Mouse (Mus musculus): ENCODE measurements around the gene Mark2. TPM values are rescaled to one million over a fixed set of nuclear protein-coding genes. Genes with fewer than 3 reads are reported as not detected.

Gene Mark2
- total RNA-seq, 2 experiments from 2014 or later: 38.4 to 54.1 TPM

- ATAC-seq (replicated peaks; ENCODE audit: low FRiP score, poor library complexity, severe bottlenecking): no peak
Measured at GRCm38 (mm10) chr19:7236011-7236410, 105.6 kb downstream of the Mark2 start.

- no peak for ATAC-seq (replicated peaks; ENCODE audit: low FRiP score, poor library complexity, severe bottlenecking)
Measured at GRCm38 (mm10) chr19:7235461-7235860, 106.2 kb downstream of the Mark2 start.

GRCm38 (mm10) chr19:7234537-7235221, 107.0 kb downstream of the Mark2 start:
- ATAC-seq (replicated peaks; ENCODE audit: low FRiP score, poor library complexity, severe bottlenecking): peak; percentile 73

- no peak for ATAC-seq (replicated peaks; ENCODE audit: low FRiP score, poor library complexity, severe bottlenecking)
Measured at GRCm38 (mm10) chr19:7226511-7226914, 115.1 kb downstream of the Mark2 start.

Other genes with a start within 250 kb of the Mark2 start
- gene Flrt1, start 236.1 kb downstream of the Mark2 start, total RNA-seq (2015; ENCODE audit: low replicate concordance): not detected in 2 replicates
- gene Flrt1, start 236.1 kb downstream of the Mark2 start, total RNA-seq (2017; ENCODE audit: low replicate concordance): not detected in 2 replicates
- 17.3 and 25.6 TPM in 2 replicates for gene Otub1, start 135.5 kb downstream of the Mark2 start, total RNA-seq (2015; ENCODE audit: low replicate concordance)
- 8.2 and 10.0 TPM in 2 replicates for gene Otub1, start 135.5 kb downstream of the Mark2 start, total RNA-seq (2017; ENCODE audit: low replicate concordance)
- gene Cox8a, start 124.2 kb downstream of the Mark2 start, total RNA-seq (2015; ENCODE audit: low replicate concordance): 226 and 267 TPM in 2 replicates
- 106 and 241 TPM in 2 replicates for gene Cox8a, start 124.2 kb downstream of the Mark2 start, total RNA-seq (2017; ENCODE audit: low replicate concordance)
- gene Naa40, start 100.7 kb downstream of the Mark2 start, total RNA-seq (2015; ENCODE audit: low replicate concordance): 35.6 and 47.2 TPM in 2 replicates
- gene Naa40, start 100.7 kb downstream of the Mark2 start, total RNA-seq (2017; ENCODE audit: low replicate concordance): 44.8 and 57.3 TPM in 2 replicates
- gene Rcor2, start 74.5 kb downstream of the Mark2 start, total RNA-seq (2015; ENCODE audit: low replicate concordance): 2.2 TPM in 1 of 2 replicates, not detected in the other
- gene Rcor2, start 74.5 kb downstream of the Mark2 start, total RNA-seq (2017; ENCODE audit: low replicate concordance): 0.53 TPM in 1 of 2 replicates, not detected in the other
- gene Spindoc, start 41.1 kb upstream of the Mark2 start, total RNA-seq (2015; ENCODE audit: low replicate concordance): 4.2 TPM in 1 of 2 replicates, not detected in the other
- gene Spindoc, start 41.1 kb upstream of the Mark2 start, total RNA-seq (2017; ENCODE audit: low replicate concordance): 0.15 and 2.2 TPM in 2 replicates
- gene 2700081O15Rik, start 75.8 kb upstream of the Mark2 start, total RNA-seq (2015; ENCODE audit: low replicate concordance): 1.1 TPM in 1 of 2 replicates, not detected in the other
- 0.39 TPM in 1 of 2 replicates, not detected in the other for gene 2700081O15Rik, start 75.8 kb upstream of the Mark2 start, total RNA-seq (2017; ENCODE audit: low replicate concordance)
- 110 and 116 TPM in 2 replicates for gene Rtn3, start 141.4 kb upstream of the Mark2 start, total RNA-seq (2015; ENCODE audit: low replicate concordance)
- gene Rtn3, start 141.4 kb upstream of the Mark2 start, total RNA-seq (2017; ENCODE audit: low replicate concordance): 55.3 and 60.5 TPM in 2 replicates
- 36.8 and 46.9 TPM in 2 replicates for gene Atl3, start 152.2 kb upstream of the Mark2 start, total RNA-seq (2015; ENCODE audit: low replicate concordance)
- gene Atl3, start 152.2 kb upstream of the Mark2 start, total RNA-seq (2017; ENCODE audit: low replicate concordance): 49.4 and 53.0 TPM in 2 replicates
- 46.5 and 56.6 TPM in 2 replicates for gene Pla2g16, start 215.6 kb upstream of the Mark2 start, total RNA-seq (2015; ENCODE audit: low replicate concordance)
- gene Pla2g16, start 215.6 kb upstream of the Mark2 start, total RNA-seq (2017; ENCODE audit: low replicate concordance): 45.8 and 73.4 TPM in 2 replicates

All from erythroid progenitor cell, adult 5-6 weeks (primary cell).